Mouse (Mus musculus) megakaryocyte-erythroid progenitor cell, adult 5-6 weeks (primary cell): ENCODE measurements around the gene Cdk5. TPM values are rescaled to one million over a fixed set of nuclear protein-coding genes. Genes with fewer than 3 reads are reported as not detected.
A peak's percentile ranks its signal among the peaks of the same experiment; 100 is the strongest.
"Not testable (repeated sequence)": the region's sequence is repeated elsewhere in the genome, so short reads cannot be mapped to it uniquely, and the experiment has no call there.

Experiments used
- ATAC-seq: replicated peaks from 2 replicates; pipeline ENCODE4 v1.8.0; 2016; ENCODE audit warnings: mild to moderate bottlenecking, inconsistent platforms; ENCODE audit not compliant: severe bottlenecking, poor library complexity, low FRiP score, low TSS enrichment
- total RNA-seq, 2 experiments: library from RNA; stranded (forward) in 1 of 2; stranded (reverse) in 1 of 2; fragments of 200-1000, 215-1000 nt in 1 of 2; fragments of >200 nt in 1 of 2; fragmentation: Nextera tagmentation in 1 of 2; gene quantifications; 2 replicates each; pipeline ENCODE4 v1.2.3; 2014 to 2017

Cdk5 gene
- total RNA-seq, 2 experiments from 2014 or later, result 15.0 to 31.7 TPM

DNA sequence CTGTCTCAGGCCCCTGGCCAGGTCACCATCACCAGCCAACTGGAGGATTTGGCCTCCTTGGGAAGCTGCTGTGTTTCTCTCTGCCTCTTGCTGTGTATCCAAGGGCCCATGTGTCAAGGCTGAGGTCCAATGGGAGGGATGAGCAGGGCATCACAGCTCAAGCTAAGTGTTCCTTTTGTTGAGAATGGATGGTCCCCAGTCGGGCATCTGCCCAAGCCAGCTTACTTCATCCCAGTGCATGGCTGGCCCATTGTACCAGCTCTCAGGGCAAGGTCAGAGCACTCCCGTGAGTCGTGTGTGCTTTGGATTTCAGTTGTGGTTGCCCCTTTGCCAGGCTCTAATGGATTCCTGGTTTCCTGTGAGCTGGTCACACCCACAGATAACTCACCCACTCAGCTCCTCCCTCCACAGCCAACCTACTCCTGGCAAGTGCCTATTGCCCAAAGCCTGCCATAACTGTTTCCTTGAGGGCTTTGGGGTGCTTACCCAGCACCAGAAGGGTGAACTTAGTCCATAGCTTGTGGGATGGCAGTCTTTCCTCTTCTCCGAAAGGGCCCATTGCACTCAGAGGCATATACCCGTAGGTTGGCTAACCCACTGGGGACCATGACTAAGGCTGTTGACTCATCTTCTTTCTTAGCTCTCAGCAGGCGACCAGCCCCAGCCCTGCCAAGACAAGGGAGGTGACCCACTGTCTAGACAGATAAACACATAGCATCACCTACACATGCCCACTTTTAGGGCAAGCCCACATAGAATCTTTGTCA, 18.6 kb downstream of the Cdk5 start:
- peak; percentile 31 for ATAC-seq

DNA sequence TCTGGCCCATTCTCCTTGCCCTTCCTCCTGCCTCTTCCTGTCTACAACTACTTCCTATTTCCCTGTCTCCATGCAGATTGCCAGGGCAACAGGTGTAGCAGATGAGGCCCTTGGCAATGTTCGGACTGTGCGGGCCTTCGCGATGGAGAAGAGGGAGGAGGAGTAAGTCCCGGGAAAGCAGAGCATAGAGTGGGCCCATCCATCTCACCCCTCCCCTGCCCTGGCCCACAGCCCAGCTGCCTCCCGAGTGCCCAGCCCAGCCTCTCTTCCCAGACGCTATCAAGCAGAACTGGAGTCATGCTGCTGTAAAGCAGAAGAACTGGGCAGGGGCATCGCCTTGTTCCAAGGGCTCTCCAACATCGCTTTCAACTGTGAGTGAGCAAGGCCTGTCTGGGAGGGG, 21.4 kb downstream of the Cdk5 start:
- no peak for ATAC-seq

DNA sequence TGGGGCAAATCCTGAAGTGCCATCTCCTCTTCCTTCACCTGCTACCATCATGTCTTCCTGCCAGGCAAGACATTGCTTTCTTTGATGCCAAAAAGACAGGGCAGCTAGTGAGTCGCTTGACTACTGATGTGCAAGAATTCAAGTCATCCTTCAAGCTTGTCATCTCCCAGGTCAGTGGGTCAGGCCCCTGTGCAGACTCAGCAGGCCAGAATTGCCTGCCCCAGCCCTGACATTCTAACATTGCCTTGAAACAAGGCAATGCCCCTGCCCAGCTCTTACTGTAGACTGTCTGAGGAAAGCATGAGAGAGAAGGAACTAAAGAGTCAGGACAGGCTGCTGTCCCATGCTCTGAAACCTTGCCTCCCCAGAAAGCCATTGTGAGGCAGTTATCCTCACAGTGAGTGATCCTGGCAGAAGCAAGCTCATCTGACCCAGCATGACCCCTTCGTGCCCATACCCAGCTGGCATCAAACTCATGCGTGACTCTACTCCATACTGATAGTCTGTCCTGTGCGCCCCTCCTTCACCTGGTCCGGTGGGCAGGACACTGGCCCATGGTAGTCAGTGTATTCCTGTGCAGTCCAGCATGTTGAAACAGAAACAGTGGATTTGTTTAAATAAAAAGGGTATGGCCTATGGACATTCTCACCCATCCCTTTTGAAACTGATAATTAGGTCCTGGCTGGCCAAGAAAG, 22.3 kb downstream of the Cdk5 start:
- no peak for ATAC-seq

DNA sequence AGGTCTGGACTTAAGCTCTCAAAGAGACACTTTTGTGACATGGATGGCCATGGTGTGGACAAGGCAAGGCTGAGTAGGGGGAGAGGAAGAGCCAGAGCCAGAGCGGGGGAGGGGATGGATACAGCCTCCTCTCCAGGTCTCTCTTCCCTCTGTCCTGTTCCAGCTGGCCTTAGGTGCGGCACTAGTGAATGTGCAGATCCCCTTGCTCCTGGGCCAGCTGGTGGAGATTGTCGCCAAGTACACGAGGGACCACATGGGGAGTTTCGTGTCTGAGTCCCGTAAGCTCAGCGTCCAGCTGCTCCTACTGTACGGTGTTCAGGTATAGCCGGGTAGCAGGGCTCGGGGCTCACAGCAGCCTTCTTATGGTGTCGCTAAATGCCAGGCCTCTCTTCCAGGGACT, 23.0 kb downstream of the Cdk5 start:
- no peak for ATAC-seq

DNA sequence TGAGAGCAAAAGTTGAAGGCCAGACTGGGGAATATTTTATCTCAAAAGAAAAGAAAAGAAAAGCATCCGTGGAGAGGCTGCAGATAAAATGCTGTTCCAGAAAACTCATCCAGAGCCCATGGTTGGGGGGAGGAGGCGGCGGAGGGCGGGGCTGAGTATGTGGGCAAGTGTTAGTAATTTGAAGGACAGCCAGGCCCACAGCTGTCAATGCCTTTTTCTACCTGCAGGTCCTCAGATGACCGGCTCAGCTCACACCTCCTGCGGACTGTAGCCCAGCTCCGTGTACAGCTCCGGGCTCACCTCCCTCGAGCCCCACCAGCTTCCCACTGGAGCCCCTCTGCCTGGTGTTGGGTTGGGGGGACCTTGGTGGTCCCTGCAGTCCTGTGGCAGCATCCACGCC, 23.6 kb downstream of the Cdk5 start:
- no peak for ATAC-seq

DNA sequence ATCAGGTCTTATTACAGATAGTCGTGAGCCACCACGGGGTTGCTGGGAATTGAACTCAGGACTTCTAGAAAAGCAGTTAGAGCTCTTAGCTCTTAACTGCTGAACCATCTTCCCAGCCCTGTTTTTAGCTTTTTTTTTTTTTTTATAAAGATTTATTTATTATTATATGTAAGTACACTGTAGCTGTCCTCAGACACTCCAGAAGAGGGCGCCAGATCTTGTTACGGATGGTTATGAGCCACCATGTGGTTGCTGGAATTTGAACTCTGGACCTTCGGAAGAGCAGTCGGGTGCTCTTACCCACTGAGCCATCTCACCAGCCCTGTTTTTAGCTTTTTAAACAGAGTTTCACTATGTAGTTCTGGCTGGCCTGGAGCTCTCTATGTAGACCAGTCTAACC, 27.1 kb downstream of the Cdk5 start:
- not testable (repeated sequence) for ATAC-seq

DNA sequence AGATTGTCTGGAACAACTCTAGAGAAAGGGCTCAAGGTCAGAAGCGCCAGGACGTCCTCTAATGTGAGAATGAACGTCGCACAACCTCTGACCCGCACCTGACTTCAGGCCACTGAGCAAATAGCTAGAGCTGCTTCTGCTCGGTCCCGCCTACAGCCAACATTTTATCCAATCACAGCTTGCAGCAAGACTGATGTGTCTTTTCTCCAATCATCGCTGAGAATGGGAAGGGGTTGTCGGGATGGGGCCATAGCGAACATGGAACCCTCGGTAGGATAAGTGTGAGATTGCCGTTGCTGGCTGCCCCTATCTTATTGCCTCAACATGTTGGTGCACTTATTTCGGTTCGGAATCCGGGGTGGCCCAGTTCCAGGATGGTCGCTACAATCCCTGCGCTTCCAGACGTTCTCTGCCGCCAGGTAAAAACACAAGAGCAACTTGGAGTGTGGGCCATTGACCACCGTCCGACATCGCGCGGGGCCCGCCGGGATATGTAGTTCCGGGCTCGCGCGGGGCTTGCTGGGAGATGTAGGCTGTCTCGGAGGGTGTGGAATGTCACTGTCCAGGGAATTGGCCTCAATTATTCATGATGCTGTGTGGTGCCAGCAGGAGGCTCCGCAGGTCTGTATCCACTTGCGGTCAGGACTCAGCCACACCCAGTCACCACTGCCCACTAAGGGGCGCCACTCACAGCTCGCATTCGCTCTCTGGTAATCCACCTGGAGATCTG, 29.0 kb downstream of the Cdk5 start:
- ATAC-seq, result peak; percentile 91

DNA sequence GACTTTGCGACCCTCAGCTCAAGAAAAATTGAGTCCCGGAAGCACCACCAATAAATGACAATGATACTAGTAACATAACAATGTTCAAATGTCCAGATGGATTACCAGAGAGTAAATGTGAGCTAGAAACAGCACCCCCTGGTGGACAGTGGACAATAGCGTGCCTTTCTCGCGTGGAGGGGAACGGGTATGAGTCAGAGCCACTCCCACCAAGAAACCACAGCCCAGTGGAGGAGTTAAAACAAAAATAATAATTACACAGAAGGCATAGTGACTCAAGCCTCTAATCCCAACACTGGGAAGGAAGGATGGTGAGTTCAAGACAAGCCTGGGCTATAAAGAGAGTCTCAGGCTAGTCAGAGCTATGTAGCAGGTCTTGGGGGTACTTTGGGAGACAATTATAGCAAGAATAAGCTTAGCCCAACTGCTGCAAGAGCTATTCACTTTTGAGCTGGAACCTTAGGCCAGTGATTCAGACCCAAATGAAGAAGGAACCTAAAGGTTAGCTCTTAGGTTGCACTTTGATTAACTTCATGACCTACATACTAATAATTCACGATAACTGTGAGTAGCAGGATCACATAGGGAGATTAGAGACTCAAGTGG, 29.8 kb downstream of the Cdk5 start, which contains the start of gene Abcb8:
TSS of gene Abcb8 (plus strand) at position 272 of the 606 bp plus-strand sequence.
- peak; percentile 64 for ATAC-seq

DNA sequence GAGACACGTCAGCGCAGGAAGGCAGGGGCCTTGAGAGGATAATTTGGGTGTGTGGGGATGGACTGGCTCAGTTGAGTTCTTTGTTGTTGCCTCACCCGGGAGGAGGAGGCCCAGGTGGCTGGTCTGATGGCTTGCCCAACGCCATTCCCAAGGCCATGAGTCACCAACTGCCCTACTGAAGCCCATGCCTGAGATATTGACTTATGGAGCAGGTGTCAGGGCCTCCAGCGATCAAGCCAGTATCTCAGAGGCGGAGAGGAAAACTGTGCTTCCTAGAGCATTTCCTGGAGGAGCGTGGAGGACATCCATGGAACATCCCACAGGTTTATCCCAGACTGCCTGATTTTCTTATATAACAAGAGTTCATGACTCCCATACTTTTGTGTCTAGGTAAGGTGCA, 30.6 kb downstream of the Cdk5 start:
- ATAC-seq, result no peak

DNA sequence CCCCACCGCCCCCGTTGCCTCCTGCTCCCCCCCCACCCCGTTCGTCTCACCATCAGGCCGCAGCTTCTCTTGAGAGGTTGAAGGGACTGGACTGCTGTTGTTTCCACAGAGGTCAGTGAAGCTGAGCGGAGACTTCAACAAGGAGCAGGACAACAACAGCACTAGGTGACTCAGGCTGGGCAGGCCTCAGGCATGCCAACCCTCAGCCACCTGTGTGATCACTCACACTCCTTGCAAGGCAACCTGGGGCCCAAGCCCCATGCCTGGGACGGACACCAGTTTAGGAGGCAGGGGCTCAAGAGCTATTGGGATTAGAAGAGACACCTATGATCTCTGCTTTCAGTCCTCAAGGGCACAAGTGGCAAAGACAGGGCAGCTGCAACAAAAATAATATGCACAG, 31.5 kb downstream of the Cdk5 start, which contains the start of gene Atg9b:
TSS of gene Atg9b (minus strand) at position 280 of the 400 bp plus-strand sequence.
- no peak for ATAC-seq

DNA sequence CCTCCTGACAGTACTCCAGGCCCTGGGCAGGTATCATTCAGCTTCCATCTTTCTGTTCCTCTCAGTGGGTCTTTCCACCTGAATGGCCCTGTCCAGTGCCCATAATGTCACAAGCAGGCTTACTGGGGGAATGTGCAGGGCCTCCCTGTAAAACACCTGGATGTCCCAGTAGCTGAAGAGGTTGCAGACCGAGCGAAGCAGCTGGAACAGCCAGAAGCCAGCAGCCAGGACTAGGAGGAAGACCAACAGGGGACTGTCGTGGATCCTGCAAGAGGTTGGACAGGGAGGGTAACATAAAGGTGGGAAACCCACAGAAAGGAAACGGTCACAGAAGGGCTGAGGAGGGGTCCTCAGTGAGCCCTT, 33.7 kb downstream of the Cdk5 start:
- no peak for ATAC-seq

DNA sequence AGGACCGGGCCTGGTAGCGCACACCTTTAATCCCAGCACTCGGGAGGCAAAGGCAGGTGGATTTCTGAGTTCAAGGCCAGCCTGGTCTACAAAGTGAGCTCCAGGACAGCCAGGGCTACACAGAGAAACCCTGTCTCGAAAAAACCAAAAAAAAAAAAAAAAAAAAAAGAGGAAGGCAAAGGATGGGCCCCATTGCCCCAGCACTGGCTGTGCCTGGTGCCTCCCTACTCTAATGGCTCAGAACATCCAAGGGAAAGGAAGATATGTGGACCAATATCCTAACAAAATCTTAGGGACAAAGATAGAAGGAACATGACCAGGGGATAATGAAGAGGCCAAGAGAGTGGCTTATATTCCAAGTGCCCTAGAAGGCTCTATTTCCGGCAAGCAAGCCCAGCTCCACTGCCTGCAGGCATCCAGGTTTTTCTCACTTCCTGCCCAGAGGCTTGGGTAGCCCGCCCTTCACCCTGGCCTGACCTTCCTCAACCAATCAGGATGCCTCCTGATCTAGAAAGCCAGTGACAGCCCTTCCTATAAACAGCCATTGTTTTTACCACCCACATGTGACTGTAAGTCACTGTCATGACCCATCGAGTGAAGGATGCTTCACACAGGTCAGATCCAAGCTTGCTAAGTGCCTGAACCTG, 34.2 kb downstream of the Cdk5 start:
- ATAC-seq, result peak; percentile 24

DNA sequence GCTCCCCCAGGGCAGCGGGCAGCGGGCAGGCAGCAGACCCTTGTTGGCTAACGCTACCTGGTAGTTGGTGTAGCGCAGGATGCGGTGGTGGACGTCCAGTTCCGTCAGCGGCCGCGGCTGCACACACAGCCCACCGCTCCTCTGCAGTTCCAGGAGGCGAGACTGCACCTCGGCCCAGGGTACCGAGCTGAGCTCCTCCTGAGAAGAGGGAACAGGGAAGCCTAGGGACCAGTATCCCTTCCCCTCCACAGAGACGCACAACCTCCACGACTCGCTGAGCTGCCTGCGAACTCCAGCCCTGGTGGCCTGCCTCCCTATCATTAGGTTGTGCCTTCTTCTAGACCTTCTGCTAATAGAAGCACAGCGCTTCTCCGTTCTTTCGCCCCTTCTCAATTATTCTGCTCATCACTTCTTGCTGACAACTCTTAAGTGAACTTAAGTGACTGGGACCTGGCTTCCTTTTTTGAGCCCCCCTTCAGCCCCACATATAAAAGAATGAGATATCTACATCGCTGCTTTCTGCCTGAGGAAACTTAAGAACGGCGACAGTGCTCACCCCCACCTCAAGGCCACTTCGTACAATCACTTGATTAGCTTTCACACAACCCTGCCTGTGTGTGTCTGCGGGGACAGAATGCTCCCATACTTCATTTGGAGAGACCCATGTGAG, 34.9 kb downstream of the Cdk5 start:
- ATAC-seq, result no peak

DNA sequence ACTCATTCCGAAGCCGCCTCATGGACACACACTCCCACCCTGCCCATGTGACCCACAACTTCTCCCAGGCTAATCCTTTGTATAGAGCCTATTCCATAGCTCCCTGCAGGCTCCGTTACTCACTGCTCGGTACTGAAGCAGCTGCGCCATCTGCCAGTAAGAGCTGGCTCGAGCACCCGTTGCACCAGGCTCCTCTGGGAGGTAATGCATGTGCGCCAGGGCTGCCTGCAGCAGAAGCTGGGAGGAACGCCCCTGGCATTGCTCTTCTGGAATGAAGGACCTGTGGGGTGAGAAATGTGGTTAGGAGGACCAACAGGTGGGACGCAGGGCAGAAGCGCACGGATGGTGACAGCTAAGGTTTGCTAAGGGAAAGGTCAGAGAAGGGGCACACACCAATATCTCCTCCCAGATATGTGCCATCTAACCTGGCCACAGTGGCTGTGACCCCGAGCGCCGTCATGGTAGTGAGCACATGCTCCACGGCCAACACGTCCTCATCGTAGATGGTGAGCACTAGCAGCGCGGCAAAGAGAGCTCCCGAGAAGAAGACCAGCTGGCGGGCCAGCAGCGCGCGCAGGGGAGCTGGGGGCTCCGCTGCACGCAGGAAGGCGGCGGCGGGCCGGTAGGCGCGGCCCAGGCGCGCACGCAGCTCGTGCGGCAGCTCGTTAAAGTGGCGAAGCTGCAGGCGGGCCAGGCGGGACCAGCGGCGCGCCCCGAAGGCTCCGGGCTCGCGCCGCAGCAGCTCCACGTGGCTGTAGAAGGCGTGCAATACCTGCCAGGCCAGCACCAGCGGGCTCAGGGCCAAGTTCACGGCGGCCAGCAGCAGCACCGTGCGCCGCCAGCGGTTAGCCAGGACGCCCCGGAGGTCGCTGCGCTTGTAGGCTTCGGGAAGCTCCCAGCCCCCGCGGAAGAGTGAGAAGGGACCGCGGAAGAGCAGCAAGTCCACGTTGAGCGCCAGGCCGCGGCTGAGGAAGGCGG, 35.8 kb downstream of the Cdk5 start:
- ATAC-seq, result 0 out of 2 replicates have a peak, but pooled peaks have one; percentile 18

DNA sequence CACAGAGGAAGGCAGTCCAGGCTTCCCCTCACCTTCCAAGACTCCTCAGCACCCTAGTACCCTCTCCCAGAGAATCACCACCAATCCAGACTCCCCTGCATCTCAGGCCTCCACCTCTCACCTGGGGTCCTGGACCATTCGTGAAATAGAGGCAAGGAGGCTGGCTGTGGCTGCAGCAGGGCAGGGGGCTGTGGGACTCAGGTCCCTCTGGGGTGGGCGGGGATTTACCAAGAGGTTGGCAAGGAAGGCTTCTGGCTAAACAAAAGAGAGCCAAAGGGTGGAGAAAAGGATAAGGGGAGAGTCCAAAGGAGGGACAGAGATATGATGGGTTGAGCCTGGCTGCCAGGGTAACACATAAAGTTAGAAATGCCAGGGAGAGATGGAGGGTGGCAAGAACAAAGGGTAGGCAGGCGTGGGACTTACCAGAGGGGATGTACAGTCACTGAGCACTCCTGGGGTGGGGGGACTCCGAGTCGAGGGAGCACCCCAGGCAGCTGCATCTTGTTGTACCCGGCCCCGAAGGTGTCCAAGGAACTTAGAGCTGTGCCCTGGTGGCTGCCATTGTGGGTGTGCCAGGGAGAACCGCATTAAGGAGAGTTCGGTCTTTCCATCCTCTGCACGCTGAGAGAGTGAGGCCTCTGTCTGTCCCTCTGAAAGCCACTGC, 37.3 kb downstream of the Cdk5 start:
- no peak for ATAC-seq

DNA sequence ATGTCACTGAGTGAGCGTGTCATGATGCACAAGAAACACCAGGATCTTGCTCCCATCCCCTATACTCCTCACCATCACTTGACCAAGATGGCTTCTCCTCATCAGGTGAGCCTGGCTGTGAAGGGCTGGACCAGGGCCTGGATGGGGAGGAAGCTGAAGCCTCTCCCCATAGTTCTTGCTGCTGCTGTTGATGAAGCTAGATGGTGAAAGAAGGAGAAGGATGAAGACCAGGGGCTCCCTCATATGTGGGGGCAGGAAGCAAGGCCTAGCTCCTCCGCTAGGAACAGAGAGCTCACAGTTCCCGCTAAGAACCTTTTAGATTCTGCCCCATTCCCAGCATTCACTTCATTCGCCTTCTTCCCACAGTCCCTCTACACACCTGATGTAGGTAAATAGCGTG, 38.0 kb downstream of the Cdk5 start:
- ATAC-seq, result no peak

DNA sequence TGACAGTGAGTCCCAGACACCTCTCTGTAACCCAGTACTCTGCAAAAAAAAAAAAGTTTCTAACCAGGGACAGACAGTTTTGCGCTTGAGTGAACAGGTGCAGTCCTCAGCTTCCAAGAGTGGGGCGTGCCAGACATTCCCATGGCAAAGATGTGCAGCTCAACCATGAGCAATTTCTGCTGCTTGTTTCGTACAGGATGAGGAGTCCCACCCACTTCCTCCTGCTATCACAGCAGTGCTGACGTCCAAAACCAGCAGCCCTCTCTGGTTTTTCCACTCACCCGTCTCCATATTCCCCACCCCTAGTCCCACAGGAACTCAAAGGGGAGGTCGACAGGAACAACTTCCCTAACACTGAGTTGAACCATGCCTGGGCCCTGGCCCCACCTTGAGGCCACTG, 38.9 kb downstream of the Cdk5 start:
- ATAC-seq, result no peak
